Mouse (Mus musculus): ENCODE data around the gene Rfc1. TPM values are rescaled to one million over a fixed set of nuclear protein-coding genes. Genes with fewer than 3 reads are reported as not detected.
A peak's percentile ranks its signal among the peaks of the same experiment; 100 is the strongest.
"Not testable (repeated sequence)": the region's sequence is repeated elsewhere in the genome, so short reads cannot be mapped to it uniquely, and the experiment has no call there.

Gene Rfc1
- total RNA-seq, 2 experiments from 2014 or later = 26.3 to 27.7 TPM

DNA sequence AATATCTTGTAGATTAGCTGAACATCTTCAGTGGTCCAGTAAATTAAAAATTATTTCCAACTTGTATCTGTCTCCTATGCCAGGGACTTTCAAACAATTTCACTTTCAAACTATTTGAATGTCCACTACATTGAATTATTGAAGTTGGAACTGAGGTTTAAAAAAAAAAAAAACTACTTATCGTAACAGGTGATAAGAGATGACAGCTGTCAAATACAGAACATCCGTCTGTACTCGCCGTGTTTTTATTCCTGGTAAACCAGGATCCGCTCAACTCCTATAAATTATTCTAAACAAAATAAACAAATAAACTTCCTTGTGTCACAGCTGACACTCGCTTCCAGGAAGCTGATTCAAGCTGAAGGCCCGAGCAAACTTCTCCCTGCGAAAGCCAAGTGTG, 682 bp downstream of the Rfc1 start:
- intact Hi-C loops (cut with DNase I) = loop anchor here (1.0 kb wide), 1 partner anchor 57 kb away; the partner anchor contains the start of genes Lias and Rpl9
- TF ChIP-seq CTCF (IDR thresholded peaks at IDR 0.05) = no peak
- DNase-seq = no peak
- H3K27ac ChIP-seq = peak overlapping the region; percentile 87
- peak overlapping the region; percentile 100 for H3K4me3 ChIP-seq

DNA sequence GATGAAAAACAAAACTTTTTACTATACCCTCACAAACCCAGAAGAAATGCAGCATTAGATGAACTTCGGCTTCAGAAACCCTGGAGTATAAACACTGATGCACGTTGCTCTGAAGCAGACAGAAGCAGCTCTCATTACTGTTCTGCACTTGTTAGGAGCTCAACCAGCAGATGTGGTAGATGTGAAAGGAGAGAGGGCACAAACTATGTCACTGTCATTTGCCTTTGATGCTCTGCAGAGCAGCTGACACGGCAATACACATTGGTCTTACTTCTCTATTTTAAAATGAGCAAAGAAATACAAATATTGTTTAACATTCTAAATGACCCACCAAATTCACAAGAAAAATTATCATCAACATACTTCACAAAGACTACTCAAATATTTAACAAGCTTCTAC, 5.5 kb downstream of the Rfc1 start:
- DNase-seq = no peak
- Histone ChIP-seq H3K4me3 (no peak overlapping the region), H3K27ac (no peak overlapping the region)
- TF ChIP-seq CTCF (IDR thresholded peaks at IDR 0.05) = no peak
- intact Hi-C loops (cut with DNase I) = no loop called here

DNA sequence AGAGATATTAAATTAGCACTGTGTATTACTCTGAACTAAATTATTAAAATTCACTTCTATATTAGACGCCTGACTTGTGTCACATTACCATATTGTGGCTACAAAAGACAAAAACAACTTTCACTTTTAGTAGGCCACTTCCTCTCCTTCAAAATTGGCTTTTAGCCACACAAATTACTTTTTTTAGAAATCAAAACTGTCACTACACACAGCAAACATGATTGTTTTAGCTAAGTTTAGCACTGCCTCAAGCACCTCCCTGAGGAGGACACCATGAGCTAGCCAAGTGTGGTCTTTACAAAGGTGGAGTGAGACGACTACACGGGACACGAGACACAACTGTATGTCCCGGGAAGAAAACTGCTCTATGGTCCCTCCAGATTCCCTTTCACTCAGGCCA, 9.3 kb downstream of the Rfc1 start:
- Histone ChIP-seq H3K4me3 (peak overlapping the region; percentile 62), H3K27ac (peak overlapping the region; percentile 72)
- no peak for TF ChIP-seq CTCF (IDR thresholded peaks at IDR 0.05)
- intact Hi-C loops (cut with DNase I) = no loop called here
- no peak for DNase-seq

DNA sequence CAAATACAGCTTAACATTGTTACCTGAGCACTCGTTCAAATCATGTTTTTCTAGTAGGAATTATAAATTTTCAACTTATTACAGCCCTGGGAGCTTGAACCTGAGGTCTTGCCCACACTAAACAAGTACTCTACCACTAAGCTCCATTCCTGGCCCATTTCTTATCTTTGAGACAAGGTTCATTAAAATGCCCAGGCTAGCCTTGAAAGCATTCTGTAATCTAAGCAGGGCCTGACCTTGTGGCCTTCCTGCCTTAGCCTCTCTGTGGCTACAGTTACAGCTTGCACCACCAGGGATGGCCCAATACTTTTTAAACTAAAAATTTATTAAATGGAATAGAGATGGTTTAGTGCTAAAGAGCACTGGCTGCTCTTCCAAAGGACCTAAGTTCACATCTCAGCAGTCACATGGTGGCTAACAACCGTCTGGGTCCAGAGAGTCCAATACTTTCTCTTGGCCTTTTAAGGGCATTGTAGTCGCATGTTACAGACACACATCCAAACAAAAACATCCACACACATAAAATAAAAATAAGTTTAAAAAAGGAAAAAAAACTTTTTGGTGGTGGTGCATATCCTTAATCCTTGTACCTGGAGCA, 10.6 kb downstream of the Rfc1 start:
- intact Hi-C loops (cut with DNase I) = no loop called here
- peak overlapping the region; percentile 20; the same call in 1 of the 2 replicates for H3K27ac ChIP-seq
- H3K4me3 ChIP-seq = no peak overlapping the region
- no peak for DNase-seq
- TF ChIP-seq CTCF (IDR thresholded peaks at IDR 0.05) = no peak

DNA sequence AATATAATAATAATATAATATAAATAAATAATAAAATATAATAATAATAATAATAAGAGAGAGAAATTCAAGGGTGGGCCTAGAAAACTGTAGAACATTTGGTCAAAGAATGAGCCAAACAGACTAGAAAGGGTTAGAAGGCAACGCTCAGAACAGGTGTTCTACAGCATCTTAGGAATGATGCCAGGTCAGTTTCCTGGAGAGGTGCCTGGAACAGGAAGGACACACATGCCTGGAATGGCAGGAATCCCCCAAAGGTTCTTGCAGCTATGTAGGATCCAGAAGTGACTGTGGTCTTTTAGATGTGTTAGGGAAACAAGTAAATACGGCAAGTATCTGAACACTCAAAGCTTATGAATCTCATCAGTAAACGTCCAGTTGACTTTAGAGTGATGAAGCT, 11.2 kb downstream of the Rfc1 start:
- H3K4me3 ChIP-seq = no peak overlapping the region

DNA sequence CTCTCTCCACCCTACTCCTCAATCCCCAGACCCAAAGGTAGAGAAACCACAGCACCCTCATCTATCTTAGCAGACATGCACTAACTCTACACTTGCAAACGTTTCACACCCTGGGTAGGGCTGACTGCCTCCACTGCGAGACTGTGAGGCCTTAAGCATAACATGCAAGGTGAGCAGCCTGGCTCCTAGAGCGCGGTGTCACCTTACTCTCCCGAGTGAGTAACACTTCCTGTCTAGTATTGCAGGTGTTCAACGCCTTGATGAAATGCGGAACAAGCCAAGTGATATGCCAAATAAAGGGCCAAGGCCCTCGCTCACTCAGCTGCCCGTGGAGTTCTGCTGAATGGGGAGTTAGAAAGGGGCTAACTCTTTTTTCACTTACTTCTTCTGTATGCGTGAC, 13.3 kb downstream of the Rfc1 start:
- peak; percentile 31 for DNase-seq
- Histone ChIP-seq H3K27ac (no peak overlapping the region), H3K4me3 (no peak overlapping the region)
- intact Hi-C loops (cut with DNase I) = no loop called here
- TF ChIP-seq CTCF (IDR thresholded peaks at IDR 0.05) = no peak

More for the DNA sequence above, 11.2 kb downstream of the Rfc1 start:
- no peak for DNase-seq
- TF ChIP-seq CTCF (IDR thresholded peaks at IDR 0.05) = no peak
- H3K27ac ChIP-seq = no peak overlapping the region
- intact Hi-C loops (cut with DNase I) = no loop called here

DNA sequence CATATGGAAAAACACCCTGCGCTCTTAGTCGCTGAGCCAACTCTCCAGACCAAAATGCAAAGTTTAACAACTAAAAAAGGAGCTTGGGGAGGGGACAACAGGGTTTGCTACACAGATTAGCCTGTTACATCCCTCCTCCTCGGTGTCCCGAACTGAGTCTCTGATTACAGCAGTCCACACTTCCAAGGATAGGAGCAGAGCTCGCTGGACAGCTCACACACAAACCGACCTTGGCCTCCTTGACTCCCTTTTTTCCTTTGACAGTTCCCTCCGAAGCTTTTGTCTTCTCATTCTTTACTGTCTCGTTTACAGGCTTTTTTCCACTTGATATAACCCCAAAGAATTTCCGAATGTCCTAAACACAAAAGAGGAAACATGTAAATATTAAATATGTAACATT, 16.3 kb downstream of the Rfc1 start:
- no peak overlapping the region for H3K4me3 ChIP-seq
- DNase-seq = no peak
- H3K27ac ChIP-seq = no peak overlapping the region
- no peak for TF ChIP-seq CTCF (IDR thresholded peaks at IDR 0.05)
- intact Hi-C loops (cut with DNase I) = no loop called here

DNA sequence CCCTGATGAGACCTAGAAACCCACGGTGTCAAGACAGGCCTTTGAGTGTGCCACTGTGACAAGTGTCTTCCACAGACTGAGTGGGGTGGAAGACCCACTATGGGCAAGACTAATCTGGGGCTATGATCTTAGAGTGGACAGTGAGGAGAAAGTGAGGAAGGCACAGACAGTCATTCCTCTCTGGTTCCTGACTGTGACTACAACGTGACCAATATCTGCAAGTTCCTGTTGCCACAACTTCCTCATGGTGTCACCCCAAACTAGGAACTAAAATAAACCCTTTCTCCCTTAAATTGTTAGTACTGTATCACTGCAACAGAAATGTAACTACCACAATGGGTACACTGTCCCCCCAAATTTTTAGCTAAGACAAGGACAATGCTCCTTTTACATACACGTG, 26.6 kb downstream of the Rfc1 start:
- Histone ChIP-seq H3K4me3 (no peak overlapping the region), H3K27ac (no peak overlapping the region)
- TF ChIP-seq CTCF (IDR thresholded peaks at IDR 0.05) = no peak
- DNase-seq = no peak
- intact Hi-C loops (cut with DNase I) = no loop called here

DNA sequence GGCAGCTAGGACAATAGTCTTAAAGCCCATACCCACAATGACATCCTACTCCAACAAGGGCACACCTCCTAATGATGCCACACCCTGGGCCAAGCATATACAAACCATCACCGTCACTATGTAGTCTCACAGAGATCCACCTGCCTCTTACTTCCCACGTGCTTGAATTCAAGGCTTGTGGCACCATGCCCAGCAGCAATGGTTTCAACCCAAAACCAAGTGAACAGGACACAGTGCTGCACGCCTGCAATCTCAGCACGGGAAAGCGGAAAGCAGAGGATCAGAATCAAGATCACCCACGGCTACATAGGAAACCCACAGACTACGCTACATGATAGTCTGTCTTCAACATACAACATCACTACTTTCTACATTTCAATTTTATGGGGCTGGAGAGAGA, 27.3 kb downstream of the Rfc1 start:
- intact Hi-C loops (cut with DNase I) = no loop called here
- H3K27ac ChIP-seq = no peak overlapping the region
- no peak overlapping the region for H3K4me3 ChIP-seq
- no peak for TF ChIP-seq CTCF (IDR thresholded peaks at IDR 0.05)
- DNase-seq = no peak

DNA sequence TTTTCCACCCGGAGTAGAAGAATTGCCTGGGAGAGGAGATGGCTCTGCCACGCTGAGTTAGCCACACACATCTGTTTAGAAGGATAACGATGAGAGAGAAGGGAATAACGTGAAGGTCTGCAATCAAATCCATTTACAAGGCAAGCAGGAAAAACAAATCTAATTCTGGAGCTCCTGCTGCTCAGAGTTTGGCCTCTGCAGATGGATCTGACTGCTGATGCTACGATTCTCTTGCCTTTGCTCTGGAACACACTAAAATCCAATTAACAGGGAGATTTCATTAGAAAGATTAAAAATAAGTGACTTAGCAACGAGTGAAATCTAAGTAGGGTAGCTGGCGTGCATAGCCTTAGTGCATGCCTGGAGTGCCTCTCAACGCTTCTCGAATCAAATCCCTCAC, 30.0 kb downstream of the Rfc1 start:
- no peak for TF ChIP-seq CTCF (IDR thresholded peaks at IDR 0.05)
- Histone ChIP-seq H3K4me3 (no peak overlapping the region), H3K27ac (no peak overlapping the region)
- DNase-seq = no peak
- intact Hi-C loops (cut with DNase I) = no loop called here

DNA sequence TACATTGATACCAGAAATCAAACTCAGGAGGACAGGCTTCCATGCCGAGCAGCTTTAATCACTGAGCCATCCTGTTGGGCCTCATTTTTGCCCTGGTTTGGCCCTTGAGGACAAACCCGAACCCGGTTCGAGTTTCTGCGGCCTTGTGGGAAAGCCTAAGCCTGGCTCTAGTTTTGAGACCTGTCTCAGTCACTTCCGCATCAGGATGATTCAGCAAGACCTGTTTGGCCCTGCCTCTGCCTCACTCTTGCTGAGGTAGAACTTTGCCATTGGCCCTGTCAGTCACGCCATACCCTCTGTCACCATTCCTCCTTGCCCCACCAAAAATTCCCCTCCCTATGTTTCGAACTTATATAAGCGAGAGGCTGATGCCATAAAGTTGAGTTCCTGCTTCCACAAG, 35.3 kb downstream of the Rfc1 start:
- no peak for DNase-seq
- Histone ChIP-seq H3K27ac (no peak overlapping the region), H3K4me3 (no peak overlapping the region)
- intact Hi-C loops (cut with DNase I) = no loop called here
- no peak for TF ChIP-seq CTCF (IDR thresholded peaks at IDR 0.05)

DNA sequence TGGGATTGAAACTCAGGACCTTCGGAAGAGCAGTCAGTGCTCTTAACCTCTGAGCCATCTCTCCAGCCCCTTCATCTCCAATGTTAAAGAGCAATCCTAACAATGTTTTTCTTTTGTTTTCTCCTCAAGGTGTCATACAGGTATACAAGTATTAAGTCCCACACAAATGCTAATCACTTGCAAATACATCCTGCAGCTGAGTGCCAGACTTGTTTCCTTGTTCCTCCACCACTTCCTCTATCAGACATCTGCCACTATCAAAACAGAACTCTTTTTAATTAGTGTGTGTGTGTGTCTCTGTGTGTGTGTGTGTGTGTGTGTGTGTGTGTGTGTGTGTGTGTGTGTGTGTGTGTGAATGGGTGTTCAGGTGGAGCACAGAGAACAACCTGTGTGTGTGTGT, 35.8 kb downstream of the Rfc1 start:
- H3K4me3 ChIP-seq; DNase-seq; H3K27ac ChIP-seq; intact Hi-C loops (cut with DNase I): not testable (repeated sequence)

DNA sequence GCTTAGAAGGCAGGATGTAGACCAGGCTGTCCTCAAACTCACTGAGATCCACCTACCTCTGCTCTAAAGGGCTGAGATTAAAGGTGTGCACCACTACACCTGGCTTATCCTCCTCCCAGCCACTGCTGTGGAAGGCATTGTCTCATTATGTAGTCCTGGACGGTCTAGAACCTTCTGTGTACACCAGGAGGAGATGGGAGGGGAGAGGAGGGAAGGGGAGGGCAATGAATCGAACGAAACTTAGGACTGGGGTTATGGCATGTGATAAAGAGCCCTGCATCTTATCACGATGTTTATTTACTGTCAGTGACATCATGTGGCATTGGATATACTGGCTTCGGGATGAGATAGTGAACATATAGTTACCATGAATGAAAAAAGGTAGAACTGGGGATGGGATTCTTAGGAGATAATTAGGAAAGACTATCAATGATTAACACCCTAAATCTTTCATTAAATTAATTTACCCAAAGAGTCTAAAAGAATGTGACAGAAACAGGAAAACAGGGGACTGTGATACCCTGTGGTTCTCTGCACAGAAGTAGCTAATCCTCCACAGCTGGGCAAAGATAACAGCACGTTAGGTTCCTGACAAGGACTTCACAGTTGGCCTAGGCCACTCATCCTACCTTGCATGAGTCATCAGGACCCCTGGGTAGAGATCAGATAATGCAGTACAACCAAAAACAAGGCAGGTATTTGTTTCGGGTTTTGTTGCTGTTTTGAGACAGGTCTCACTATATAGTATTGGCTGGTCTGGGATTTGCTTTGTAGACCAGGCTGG, 37.1 kb downstream of the Rfc1 start:
- no peak overlapping the region for H3K4me3 ChIP-seq
- TF ChIP-seq CTCF (IDR thresholded peaks at IDR 0.05) = no peak
- intact Hi-C loops (cut with DNase I) = no loop called here

DNA sequence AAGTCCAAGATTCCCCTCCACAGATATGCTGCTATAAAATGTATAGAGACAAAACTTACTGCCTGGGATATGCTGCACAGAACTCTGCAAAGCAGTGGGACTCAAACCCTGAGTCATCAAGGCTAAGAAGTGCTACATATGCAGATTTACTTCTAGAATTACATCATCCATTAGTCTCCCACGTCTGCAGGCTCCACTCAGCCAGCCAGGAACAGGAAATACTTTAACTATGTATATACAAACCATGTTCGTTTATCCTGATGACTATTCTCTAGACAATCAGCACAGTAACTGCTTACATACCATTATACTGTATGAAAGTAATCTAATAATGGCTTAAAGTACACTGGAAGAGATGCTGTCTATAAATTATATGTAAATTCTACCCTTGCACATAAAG, 41.2 kb downstream of the Rfc1 start:
- no peak for DNase-seq
- Histone ChIP-seq H3K27ac (no peak overlapping the region), H3K4me3 (no peak overlapping the region)
- TF ChIP-seq CTCF (IDR thresholded peaks at IDR 0.05) = no peak
- intact Hi-C loops (cut with DNase I) = no loop called here

More for the DNA sequence above, 37.1 kb downstream of the Rfc1 start:
- no peak for DNase-seq
- H3K27ac ChIP-seq = no peak overlapping the region
